Mouse (Mus musculus): Measurements from ENCODE around the gene Olfr1291-ps1. TPM values are rescaled to one million over a fixed set of nuclear protein-coding genes. Genes with fewer than 3 reads are reported as not detected.

Olfr1291-ps1 gene
- not detected for polyA plus RNA-seq (2017; shearing (Covaris generic))

GRCm38 (mm10) chr2:111496880-111497279 is at the start of gene Olfr1291-ps1:
Gene Olfr1291-ps1 (plus strand): TSS chr2:111497180.

DNA sequence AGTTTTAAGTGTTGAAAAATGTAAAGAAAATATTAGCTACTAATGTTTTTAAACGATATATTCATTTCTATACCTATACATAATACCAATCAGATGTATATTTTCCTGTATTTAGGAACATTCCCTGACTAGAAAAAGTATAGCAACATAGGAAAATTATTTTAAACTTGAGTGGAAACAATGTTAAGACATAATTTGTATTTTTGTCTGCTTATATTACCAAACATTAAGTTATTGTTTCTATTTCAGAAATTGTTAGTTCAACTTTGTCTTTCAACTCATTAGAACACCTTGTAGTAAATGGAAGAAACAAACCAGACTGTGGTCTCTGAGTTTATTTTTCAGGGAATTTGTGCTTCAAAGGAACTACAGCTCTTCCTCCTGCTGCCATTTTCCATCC is 48.1 kb upstream of the Olfr1291-ps1 start, which contains the start of gene Olfr1287:
Gene Olfr1287, plus strand, starts transcription at position 301 of the 400 bp plus-strand sequence.

GRCm38 (mm10) chr2:111473801-111474200 is 23.2 kb upstream of the Olfr1291-ps1 start, which contains the start of gene Olfr1288:
Gene Olfr1288 (plus strand): TSS chr2:111474101.

GRCm38 (mm10) chr2:111480519-111480918 is 16.5 kb upstream of the Olfr1291-ps1 start, which contains the start of gene Olfr1289:
Gene Olfr1289 (plus strand): TSS chr2:111480819.

DNA sequence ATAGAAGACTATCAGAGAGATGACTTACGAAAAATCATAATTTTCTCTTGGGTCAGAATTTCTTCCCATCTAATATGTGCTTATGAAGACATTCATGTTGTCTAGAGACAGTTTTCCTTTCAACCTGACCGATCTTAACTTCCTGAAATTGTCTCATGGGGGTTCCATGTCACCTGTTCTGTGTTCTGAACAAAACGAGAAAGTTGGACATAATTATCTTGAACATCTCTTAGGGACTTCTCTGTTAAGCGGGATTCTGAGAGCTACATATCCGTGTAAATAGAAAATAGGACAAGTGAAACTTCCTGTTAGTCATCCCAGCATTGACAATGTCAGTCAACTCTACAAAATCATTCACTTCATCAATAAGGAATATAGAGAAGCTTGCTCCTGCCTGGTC is 3.3 kb upstream of the Olfr1291-ps1 start, which contains the start of gene Olfr1290:
Gene Olfr1290, minus strand, starts transcription at position 101 of the 400 bp plus-strand sequence.

GRCm38 (mm10) chr2:111524903-111525302 is 27.9 kb downstream of the Olfr1291-ps1 start, which contains the start of gene Olfr1293-ps:
Gene Olfr1293-ps (plus strand): TSS chr2:111525203.

GRCm38 (mm10) chr2:111540191-111540590 is 43.2 kb downstream of the Olfr1291-ps1 start, which contains the start of gene Olfr1294:
Gene Olfr1294 (minus strand): TSS chr2:111540291.

Other genes with a start within 250 kb of the Olfr1291-ps1 start
- not detected for gene Olfr1276, start 242.7 kb upstream of the Olfr1291-ps1 start, polyA plus RNA-seq (2017; shearing (Covaris generic))
- gene Olfr1277, start 223.1 kb upstream of the Olfr1291-ps1 start, polyA plus RNA-seq (2017; shearing (Covaris generic)), result not detected
- not detected for gene Olfr1278, start 207.0 kb upstream of the Olfr1291-ps1 start, polyA plus RNA-seq (2017; shearing (Covaris generic))
- not detected for gene Olfr1279, start 196.5 kb upstream of the Olfr1291-ps1 start, polyA plus RNA-seq (2017; shearing (Covaris generic))
- gene Olfr1280, start 183.2 kb upstream of the Olfr1291-ps1 start, polyA plus RNA-seq (2017; shearing (Covaris generic)), result not detected
- gene Olfr1281, start 170.7 kb upstream of the Olfr1291-ps1 start, polyA plus RNA-seq (2017; shearing (Covaris generic)), result not detected
- gene Olfr1282, start 161.1 kb upstream of the Olfr1291-ps1 start, polyA plus RNA-seq (2017; shearing (Covaris generic)), result not detected
- gene Olfr1283, start 130.4 kb upstream of the Olfr1291-ps1 start, polyA plus RNA-seq (2017; shearing (Covaris generic)), result not detected
- gene Olfr1284, start 121.7 kb upstream of the Olfr1291-ps1 start, polyA plus RNA-seq (2017; shearing (Covaris generic)), result not detected
- not detected for gene Olfr1286, start 74.1 kb upstream of the Olfr1291-ps1 start, polyA plus RNA-seq (2017; shearing (Covaris generic))
- not detected for gene Olfr1287, start 48.0 kb upstream of the Olfr1291-ps1 start, polyA plus RNA-seq (2017; shearing (Covaris generic))
- not detected for gene Olfr1288, start 23.1 kb upstream of the Olfr1291-ps1 start, polyA plus RNA-seq (2017; shearing (Covaris generic))
- not detected for gene Olfr1289, start 16.4 kb upstream of the Olfr1291-ps1 start, polyA plus RNA-seq (2017; shearing (Covaris generic))
- not detected for gene Olfr1290, start 3.4 kb upstream of the Olfr1291-ps1 start, polyA plus RNA-seq (2017; shearing (Covaris generic))
- not detected for gene Olfr1293-ps, start 28.0 kb downstream of the Olfr1291-ps1 start, polyA plus RNA-seq (2017; shearing (Covaris generic))
- not detected for gene Olfr1294, start 43.1 kb downstream of the Olfr1291-ps1 start, polyA plus RNA-seq (2017; shearing (Covaris generic))
- gene Olfr1295, start 72.5 kb downstream of the Olfr1291-ps1 start, polyA plus RNA-seq (2017; shearing (Covaris generic)), result not detected
- not detected for gene Olfr1297, start 129.3 kb downstream of the Olfr1291-ps1 start, polyA plus RNA-seq (2017; shearing (Covaris generic))
- gene Olfr1298, start 152.0 kb downstream of the Olfr1291-ps1 start, polyA plus RNA-seq (2017; shearing (Covaris generic)), result not detected
- gene Olfr1299, start 164.2 kb downstream of the Olfr1291-ps1 start, polyA plus RNA-seq (2017; shearing (Covaris generic)), result not detected